Mouse (Mus musculus) lung, postnatal 36 days (tissue): ENCODE results near the gene Acp5.

ENCODE experiments used
- DNase-seq: peaks from one replicate; pipeline ENCODE4 v3.0.0; 2022; ENCODE audit warnings: mixed read lengths

The Acp5 gene

DNA sequence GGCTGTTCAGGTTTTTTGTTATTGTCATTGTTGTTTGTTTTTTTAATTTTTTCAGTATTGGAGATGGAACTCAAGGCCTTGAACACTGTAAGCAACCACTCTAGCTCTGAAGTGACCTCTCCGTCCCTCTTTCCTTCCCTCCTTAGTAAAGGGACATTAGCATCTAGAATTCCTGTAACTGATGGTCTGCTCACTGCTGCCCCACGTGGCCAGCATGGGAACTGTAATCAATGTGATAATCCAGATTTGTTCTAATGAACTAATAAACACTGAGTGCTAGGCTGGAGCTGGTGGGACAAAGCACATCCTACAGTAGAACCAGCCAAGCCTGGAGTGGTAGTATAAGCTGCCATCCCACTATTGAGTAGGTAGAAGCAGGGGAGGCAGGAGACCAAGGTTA lies 3.0 kb upstream of the Acp5 start:
- peak; percentile 65 for DNase-seq

DNA sequence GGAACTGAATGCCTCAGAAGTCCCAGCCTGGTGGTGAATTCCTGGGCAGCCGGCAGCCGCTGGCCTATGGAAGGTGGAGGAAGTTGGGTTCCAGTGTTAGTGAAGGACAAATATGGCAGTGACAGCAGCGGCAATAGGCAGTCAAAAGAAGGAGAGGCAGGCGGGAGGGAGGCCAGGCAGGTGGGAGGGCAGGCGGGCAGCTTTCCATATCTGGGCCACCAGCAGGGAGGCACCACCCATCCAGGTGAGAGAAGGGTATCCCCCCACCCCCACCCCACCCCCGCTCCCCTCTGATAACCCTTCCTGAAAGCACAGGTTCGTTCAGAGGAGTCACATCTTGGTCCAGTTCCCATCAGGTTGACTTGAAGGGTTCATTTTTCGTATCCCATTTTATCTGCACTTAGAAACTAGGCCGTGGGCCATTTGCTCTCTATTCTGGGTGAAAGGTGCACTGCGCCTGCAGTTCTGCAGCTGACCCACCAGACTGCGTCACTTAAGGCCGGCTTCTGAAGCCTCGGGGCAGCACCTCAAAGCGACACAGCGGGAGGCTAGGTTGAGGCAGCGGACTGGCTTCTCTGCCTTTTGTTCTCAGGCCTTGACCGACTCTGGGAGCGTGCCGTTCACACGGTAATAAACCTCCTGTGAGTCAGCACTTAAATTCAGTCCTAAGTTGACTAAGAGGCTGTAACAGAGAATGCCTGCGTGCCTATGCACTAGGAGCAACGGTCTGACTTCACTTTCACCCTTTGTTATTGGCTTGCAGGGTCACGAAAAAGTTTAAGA lies 1.4 kb upstream of the Acp5 start:
- no peak for DNase-seq

- no peak for DNase-seq
These were observed 395 bp downstream of the Acp5 start for GRCm38 (mm10) chr9:22134988-22135643.

GRCm38 (mm10) chr9:22134246-22134890 lies 1.1 kb downstream of the Acp5 start:
- DNase-seq: no peak

DNA sequence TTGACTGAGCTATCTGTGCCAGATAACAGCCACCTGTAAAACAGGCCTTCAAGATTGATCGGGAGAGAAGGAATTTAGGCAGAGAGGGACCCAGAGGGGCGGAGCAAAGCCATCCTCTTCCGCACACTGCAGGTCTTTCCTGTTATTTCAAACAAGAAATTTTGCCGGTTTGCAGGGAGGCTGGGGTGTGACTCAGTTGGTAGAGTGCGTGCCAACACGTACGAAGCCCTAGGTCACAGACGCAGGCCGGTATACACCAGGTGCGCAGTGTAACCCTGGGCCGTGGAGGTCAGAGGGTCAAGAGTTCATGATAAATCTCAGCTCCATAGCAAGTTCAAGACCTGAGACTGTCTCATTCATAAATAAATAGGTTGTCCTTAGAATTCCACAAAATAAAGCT lies 3.3 kb downstream of the Acp5 start:
- no peak for DNase-seq

- peak; percentile 73 for DNase-seq
These were observed 4.1 kb downstream of the Acp5 start for GRCm38 (mm10) chr9:22131226-22131981.

DNA sequence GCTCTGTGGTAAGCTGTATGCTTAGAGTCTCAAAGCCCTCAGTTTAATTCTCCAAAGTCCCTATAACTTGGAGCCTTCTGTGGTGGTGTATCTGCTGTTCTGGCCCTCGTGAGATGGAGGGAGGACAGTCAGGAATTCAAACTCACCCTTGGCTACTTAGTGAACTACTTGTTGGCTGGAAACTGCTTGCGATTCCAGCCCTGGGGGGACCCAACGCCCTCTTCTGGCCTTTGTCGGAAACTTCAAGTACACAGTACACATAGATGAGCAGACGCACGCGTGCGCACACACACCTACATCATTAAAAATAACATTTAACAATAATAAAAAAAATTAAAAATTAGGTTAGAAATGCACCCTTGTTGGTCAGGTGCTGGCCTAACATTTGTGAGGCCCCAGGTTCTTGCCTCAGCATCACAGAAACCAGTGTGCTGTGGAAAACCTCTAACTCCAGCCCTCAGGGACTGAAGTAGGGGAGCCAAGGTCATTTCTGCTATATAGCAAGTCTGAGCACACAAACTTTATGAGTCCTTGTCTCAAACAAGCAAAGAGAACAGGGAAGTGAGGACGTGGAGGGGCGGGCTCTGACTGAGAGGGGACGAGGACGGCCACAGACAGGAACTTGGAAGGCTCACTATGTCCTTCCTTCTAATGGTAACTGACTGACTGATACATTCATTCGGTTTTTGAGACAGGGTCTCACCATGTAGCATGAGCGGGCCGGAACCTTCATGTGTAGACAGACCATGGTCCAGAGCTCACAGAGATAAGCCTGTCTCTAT lies 10.1 kb downstream of the Acp5 start:
- DNase-seq: peak; percentile 65

DNA sequence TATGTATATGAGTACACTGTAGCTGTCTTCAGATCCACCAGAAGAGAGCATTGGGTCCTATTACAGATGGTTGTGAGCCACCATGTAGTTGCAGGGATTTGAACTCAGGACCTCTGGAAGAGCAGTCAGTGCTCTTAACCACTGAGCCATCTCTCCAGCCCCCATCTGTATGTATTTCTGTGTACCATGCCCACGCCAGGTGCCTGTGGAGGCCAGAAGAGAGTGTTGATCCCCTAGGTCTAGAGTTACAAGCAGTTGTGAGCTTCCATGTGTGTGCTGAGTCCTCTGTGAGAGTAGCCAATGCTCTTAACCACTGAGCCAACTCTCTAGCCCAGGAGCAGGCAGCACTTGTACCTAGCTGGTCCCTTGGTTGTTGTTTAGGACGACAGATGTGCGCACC lies 11.3 kb downstream of the Acp5 start:
- no peak for DNase-seq

DNA sequence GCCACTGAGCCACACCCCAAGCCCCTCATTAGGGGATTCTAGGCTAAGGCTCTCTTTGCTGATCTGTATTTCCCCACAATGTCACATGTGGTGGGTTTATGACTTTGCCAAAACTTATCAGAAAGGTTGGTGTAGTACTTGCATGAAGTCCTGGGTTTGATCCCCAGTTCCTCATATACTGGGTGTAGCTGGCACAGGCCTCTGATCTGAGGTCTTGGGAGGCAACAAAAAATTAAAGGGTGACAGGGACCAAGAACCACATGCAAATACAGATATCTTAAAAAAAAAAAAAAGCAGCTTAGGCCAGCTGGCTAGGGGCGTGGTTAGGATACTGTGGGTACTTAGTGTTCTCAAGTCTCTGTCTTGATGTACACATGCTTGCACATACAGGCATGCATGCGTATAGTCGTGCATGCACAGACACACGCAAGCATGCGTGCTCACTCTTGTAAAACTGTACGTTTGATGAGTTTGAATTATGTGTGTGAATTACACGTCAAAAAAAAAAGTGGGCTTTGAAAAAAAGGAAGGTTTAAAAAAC lies 12.4 kb downstream of the Acp5 start:
- peak; percentile 49 for DNase-seq

- DNase-seq: peak; percentile 51
These were observed 13.5 kb downstream of the Acp5 start for GRCm38 (mm10) chr9:22122005-22122404.

- DNase-seq: no peak
These were observed 14.0 kb downstream of the Acp5 start for GRCm38 (mm10) chr9:22121545-22121944.

GRCm38 (mm10) chr9:22119543-22119942 lies 16.0 kb downstream of the Acp5 start:
- DNase-seq: no peak

GRCm38 (mm10) chr9:22117754-22118456 lies 17.6 kb downstream of the Acp5 start:
- peak; percentile 89 for DNase-seq

- peak; percentile 97 for DNase-seq
These were observed 18.6 kb downstream of the Acp5 start, which contains the start of gene Elof1 for GRCm38 (mm10) chr9:22116740-22117426. Gene Elof1, minus strand, starts transcription at chr9:22117172.

DNA sequence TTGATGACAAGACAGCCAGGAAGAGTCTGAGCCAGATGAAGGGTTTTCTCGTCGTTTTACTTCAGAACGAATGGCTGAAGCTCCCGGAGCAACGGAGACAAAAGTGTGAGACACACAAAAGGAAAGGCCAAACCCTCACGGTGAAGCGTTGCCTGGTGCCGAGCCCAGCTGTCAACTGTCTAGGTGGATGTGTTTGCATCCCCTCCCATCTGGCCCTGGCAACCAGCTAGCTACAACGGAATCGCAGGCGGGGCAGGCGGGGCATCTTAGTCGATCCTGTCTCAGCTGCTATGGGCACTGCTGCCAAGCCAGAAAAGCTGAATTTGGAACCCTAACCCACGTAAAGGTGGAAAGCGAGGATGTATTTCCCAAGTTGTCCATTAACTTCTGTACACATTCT lies 19.4 kb downstream of the Acp5 start:
- DNase-seq: no peak

GRCm38 (mm10) chr9:22115635-22116034 lies 19.9 kb downstream of the Acp5 start:
- DNase-seq: no peak

GRCm38 (mm10) chr9:22108194-22108593 lies 27.3 kb downstream of the Acp5 start:
- DNase-seq: no peak

DNA sequence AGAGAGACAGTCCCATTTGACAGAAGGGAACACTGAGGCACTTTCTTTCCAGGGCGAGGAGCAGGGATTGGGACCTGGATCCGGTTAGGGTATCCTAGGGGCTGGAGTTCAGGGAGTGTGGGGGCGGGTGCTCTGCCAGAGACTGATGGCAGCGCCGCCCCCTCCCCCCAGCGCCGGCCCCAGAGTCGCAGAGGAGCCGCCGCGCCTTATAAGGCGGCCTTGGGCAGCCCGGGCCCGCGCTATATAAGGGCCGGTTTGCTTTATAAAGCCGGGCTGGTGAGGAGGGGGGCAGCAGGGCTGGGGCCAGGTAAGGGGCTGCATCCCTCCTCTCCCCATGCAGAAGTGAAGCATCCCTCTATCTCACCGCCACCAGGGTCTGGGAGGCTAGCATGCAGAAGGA lies 35.6 kb downstream of the Acp5 start:
- no peak for DNase-seq

GRCm38 (mm10) chr9:22098993-22099696 lies 36.4 kb downstream of the Acp5 start, which contains the start of gene Cnn1:
Gene Cnn1, plus strand, starts transcription at chr9:22099216.
- peak; percentile 30 for DNase-seq

- DNase-seq: peak; percentile 93
These were observed 39.6 kb downstream of the Acp5 start for GRCm38 (mm10) chr9:22095854-22096307.
